Mouse (Mus musculus) midbrain, embryonic 15.5 days (tissue): ENCODE results near the gene Krt26. TPM values are rescaled to one million over a fixed set of nuclear protein-coding genes. Genes with fewer than 3 reads are reported as not detected.

Experiments
- ATAC-seq: fragments of 200-750 bp; cut with Nextera tagmentation; replicated peaks from 2 replicates; pipeline ENCODE4 v1.8.0; 2017; ENCODE audit warnings: moderate TSS enrichment
- H3K27ac ChIP-seq: fragments of 300-500 bp; sonication (generic); 2 replicates; pipeline ENCODE4 v1.5.1; 2015; ENCODE audit warnings: mild to moderate bottlenecking, inconsistent platforms
- H3K27me3 ChIP-seq: fragments of 300-500 bp; sonication (generic); replicated peaks from 2 replicates; pipeline ENCODE4 v1.6.1; 2015; ENCODE audit warnings: inconsistent platforms
- H3K36me3 ChIP-seq: fragments of 300-500 bp; sonication (generic); replicated peaks from 2 replicates; pipeline ENCODE4 v1.6.1; 2015; ENCODE audit warnings: inconsistent platforms
- H3K4me1 ChIP-seq: fragments of 300-500 bp; sonication (generic); 2 replicates; pipeline ENCODE4 v1.6.1; 2015; ENCODE audit warnings: inconsistent platforms
- H3K4me2 ChIP-seq: fragments of 300-500 bp; sonication (generic); 2 replicates; pipeline ENCODE4 v1.6.1; 2015; ENCODE audit warnings: inconsistent platforms, mild to moderate bottlenecking, moderate library complexity
- H3K4me3 ChIP-seq: fragments of 300-500 bp; sonication (generic); 2 replicates; pipeline ENCODE4 v1.5.1; 2015; ENCODE audit warnings: mild to moderate bottlenecking, inconsistent platforms
- H3K9ac ChIP-seq: fragments of 300-500 bp; sonication (generic); 2 replicates; pipeline ENCODE4 v1.6.1; 2015; ENCODE audit warnings: mild to moderate bottlenecking, inconsistent platforms
- H3K9me3 ChIP-seq: fragments of 300-500 bp; sonication (generic); 2 replicates; pipeline ENCODE4 v1.6.1; 2016; ENCODE audit warnings: inconsistent platforms
- WGBS: fragments of 180-500 bp; shearing (Covaris S2); methylation state at CpG from one replicate; pipeline ENCODE4 v1.1.7; 2015; ENCODE audit warnings: mixed read lengths; 5-methylcytosine and 5-hydroxymethylcytosine counted together
- polyA plus RNA-seq: library from polyadenylated mRNA; unstranded; fragments of >200 nt; fragmentation: Nextera tagmentation; extraction: Ambion mirVana; gene quantifications from 2 replicates; pipeline ENCODE4 v1.2.1, GENCODE M21; 2015

Gene Krt26
- polyA plus RNA-seq, 1 experiment from 2014 or later: 0.22 TPM

GRCm38 (mm10) chr11:99281116-99281515, 56.6 kb downstream of the Krt26 start:
- no peaks in the 10 kb centered on the region for H3K4me1 ChIP-seq
- 71% methylated on average over 9 of the region's 9 CpGs for WGBS
- H3K9ac ChIP-seq: no peak overlapping the region
- H3K27ac ChIP-seq: no peak overlapping the region
- no peaks in the 10 kb centered on the region for H3K27me3 ChIP-seq
- no peaks in the 10 kb centered on the region for H3K36me3 ChIP-seq
- no peak overlapping the region for H3K4me2 ChIP-seq
- no peaks in the 10 kb centered on the region for H3K9me3 ChIP-seq
- ATAC-seq: no peak
- H3K4me3 ChIP-seq: no peak overlapping the region

GRCm38 (mm10) chr11:99279986-99280385, 57.8 kb downstream of the Krt26 start:
- Histone ChIP-seq H3K4me1 (no peaks in the 10 kb centered on the region), H3K27me3 (no peaks in the 10 kb centered on the region), H3K9me3 (no peaks in the 10 kb centered on the region), H3K36me3 (no peaks in the 10 kb centered on the region), H3K4me2 (no peak overlapping the region), H3K27ac (no peak overlapping the region), H3K9ac (no peak overlapping the region), H3K4me3 (no peak overlapping the region)
- whole genome bisulfite sequencing: 74% methylated on average over 5 of the region's 5 CpGs
- ATAC-seq: no peak

Other genes starting within 250 kb of the Krt26 start
- gene Tns4, start 248.7 kb downstream of the Krt26 start, polyA plus RNA-seq: 0.09 TPM in 1 of 2 replicates, not detected in the other
- gene Ccr7, start 182.9 kb downstream of the Krt26 start, polyA plus RNA-seq: 0.09 TPM in 1 of 2 replicates, not detected in the other
- gene Smarce1, start 106.9 kb downstream of the Krt26 start, polyA plus RNA-seq: 322 and 331 TPM in 2 replicates
- gene Krt222, start 93.9 kb downstream of the Krt26 start, polyA plus RNA-seq: 6.8 and 8.1 TPM in 2 replicates
- gene Krt24, start 52.7 kb downstream of the Krt26 start, polyA plus RNA-seq: not detected in 2 replicates
- gene Krt25, start 15.0 kb downstream of the Krt26 start, polyA plus RNA-seq: 0.11 and 0.22 TPM in 2 replicates
- gene Krt27, start 13.1 kb upstream of the Krt26 start, polyA plus RNA-seq: 0.10 and 0.21 TPM in 2 replicates
- 0.21 and 0.45 TPM in 2 replicates for gene Krt28, start 36.9 kb upstream of the Krt26 start, polyA plus RNA-seq
- gene Krt10, start 51.4 kb upstream of the Krt26 start, polyA plus RNA-seq: 24.4 and 25.0 TPM in 2 replicates
- 0.14 and 0.23 TPM in 2 replicates for gene Krt12, start 84.3 kb upstream of the Krt26 start, polyA plus RNA-seq
- gene Krt20, start 100.2 kb upstream of the Krt26 start, polyA plus RNA-seq: 0.19 and 0.20 TPM in 2 replicates
- 0.18 TPM in 1 of 2 replicates, not detected in the other for gene Krt23, start 155.2 kb upstream of the Krt26 start, polyA plus RNA-seq
- gene Krt39, start 183.4 kb upstream of the Krt26 start, polyA plus RNA-seq: not detected in 2 replicates
- gene Krt40, start 205.2 kb upstream of the Krt26 start, polyA plus RNA-seq: not detected in 2 replicates
- not detected in 2 replicates for gene Krtap3-3, start 212.9 kb upstream of the Krt26 start, polyA plus RNA-seq
- gene Krtap3-2, start 218.9 kb upstream of the Krt26 start, polyA plus RNA-seq: not detected in 2 replicates
- gene Gm11939, start 221.5 kb upstream of the Krt26 start, polyA plus RNA-seq: not detected in 2 replicates
- gene Krtap3-1, start 228.7 kb upstream of the Krt26 start, polyA plus RNA-seq: not detected in 2 replicates
- gene Krtap1-5, start 243.1 kb upstream of the Krt26 start, polyA plus RNA-seq: not detected in 2 replicates
- gene Krtap1-4, start 245.7 kb upstream of the Krt26 start, polyA plus RNA-seq: not detected in 2 replicates